Mouse (Mus musculus): ENCODE results near the gene Fam151b. TPM values are rescaled to one million over a fixed set of nuclear protein-coding genes. Genes with fewer than 3 reads are reported as not detected.
A peak's percentile ranks its signal among the peaks of the same experiment; 100 is the strongest.

The Fam151b gene
- polyA plus RNA-seq, 2 experiments, result 1.4 TPM; not detected in 1

DNA sequence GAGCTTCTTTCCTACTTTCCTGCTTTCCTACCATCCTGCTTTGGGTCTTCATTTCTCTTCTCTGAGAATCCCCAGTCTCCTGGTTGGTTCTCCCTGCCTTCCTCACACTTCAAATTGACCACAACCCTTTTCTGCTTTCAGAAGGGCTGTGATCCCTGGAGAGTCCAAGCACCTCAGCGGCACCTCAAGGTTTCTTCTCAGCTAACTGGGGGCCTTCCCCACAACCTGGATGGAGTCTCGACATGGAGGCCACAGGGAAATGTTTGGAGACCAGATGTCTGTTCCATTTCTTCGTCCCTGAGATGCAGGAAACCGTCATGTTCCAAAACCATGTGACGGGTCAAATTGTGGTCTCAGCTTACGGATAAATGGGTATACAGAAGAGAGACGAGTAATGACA lies 36.9 kb downstream of the Fam151b start:
- WGBS (ENCODE audit: insufficient replicate concordance), result 64% methylated on average over 7 of the region's 7 CpGs
- no peaks in the 10 kb centered on the region for H3K36me3 ChIP-seq (replicated peaks; ENCODE audit: control insufficient read depth, insufficient read depth, low read depth)
- TF ChIP-seq EP300 (IDR thresholded peaks at IDR 0.05; ENCODE audit: low read depth) (no peak), CTCF (IDR thresholded peaks at IDR 0.05; ENCODE audit: low read depth) (no peak)
- H3K4me1 ChIP-seq (replicated peaks; ENCODE audit: control insufficient read depth in 2 of 2, insufficient read depth in 2 of 2, low read length in 1 of 2), result no peaks in the 10 kb centered on the region
- H3K9ac ChIP-seq (replicated peaks), result no peak overlapping the region
- DNase-seq (ENCODE audit: low read depth in 3 of 3, low spot score in 3 of 3) (no peak), ATAC-seq (ENCODE audit: insufficient read depth) (no peak)
- H3K9me3 ChIP-seq (ENCODE audit: control insufficient read depth, low read length), result no peaks in the 10 kb centered on the region
- no peak overlapping the region for H3K4me3 ChIP-seq (ENCODE audit: insufficient read depth in 1 of 2, low read depth in 2 of 2, low read length in 2 of 2)
- no peaks in the 10 kb centered on the region for H3K27me3 ChIP-seq (ENCODE audit: control insufficient read depth, insufficient read depth, low read length)
- no peak overlapping the region for H3K27ac ChIP-seq
- H3K4me2 ChIP-seq (ENCODE audit: low read depth), result no peak overlapping the region

DNA sequence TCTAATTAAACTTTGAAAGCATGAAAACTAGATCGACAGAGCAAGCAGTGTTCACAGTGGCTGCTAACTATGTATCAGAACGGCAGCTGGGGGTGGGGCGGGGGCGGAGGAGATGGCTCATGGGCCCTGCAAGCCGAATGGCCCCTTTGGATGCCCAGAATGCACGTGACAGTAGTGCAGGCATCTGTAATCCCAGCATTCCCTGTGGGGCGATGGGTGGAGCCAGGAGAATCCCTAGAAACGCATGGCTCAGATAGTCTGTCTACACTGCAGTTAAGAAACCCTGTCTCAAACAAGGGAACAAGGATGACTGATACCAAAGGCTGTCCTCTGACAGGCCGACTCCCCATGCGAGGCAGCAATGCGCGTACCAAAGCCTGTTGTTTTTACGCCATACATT lies 43.5 kb downstream of the Fam151b start:
- 68% methylated on average over 13 of the region's 13 CpGs for WGBS (ENCODE audit: insufficient replicate concordance)
- no peaks in the 10 kb centered on the region for H3K9me3 ChIP-seq (ENCODE audit: control insufficient read depth, low read length)
- no peaks in the 10 kb centered on the region for H3K27me3 ChIP-seq (ENCODE audit: control insufficient read depth, insufficient read depth, low read length)

DNA sequence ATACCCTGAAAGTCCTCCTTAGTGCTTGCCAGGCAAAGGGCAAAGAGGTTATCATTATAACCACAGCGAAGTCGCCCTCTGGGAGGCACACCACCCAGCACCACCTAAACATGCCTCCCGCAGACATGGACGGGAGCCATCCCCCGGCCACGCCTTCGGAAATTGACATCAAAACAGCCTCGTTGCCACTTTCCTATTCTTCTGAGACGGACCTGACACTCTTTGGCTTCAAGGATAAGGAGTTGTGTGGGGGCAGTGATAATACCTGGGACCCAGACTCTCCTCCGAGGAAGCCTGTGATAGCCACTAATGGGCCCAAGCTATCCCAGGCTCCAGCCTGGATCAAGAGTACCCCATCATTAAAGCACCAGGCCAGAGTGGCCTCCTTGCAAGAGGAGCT lies 45.2 kb downstream of the Fam151b start:
- H3K27ac ChIP-seq, result no peak overlapping the region
- H3K4me3 ChIP-seq (ENCODE audit: insufficient read depth in 1 of 2, low read depth in 2 of 2, low read length in 2 of 2), result no peak overlapping the region
- no peak overlapping the region for H3K9ac ChIP-seq (replicated peaks)
- H3K36me3 ChIP-seq (replicated peaks; ENCODE audit: control insufficient read depth, insufficient read depth, low read depth), result no peaks in the 10 kb centered on the region
- ATAC-seq (ENCODE audit: insufficient read depth) (no peak), DNase-seq (ENCODE audit: low read depth in 3 of 3, low spot score in 3 of 3) (no peak)
- no peak overlapping the region for H3K4me2 ChIP-seq (ENCODE audit: low read depth)
- no peaks in the 10 kb centered on the region for H3K9me3 ChIP-seq (ENCODE audit: control insufficient read depth, low read length)
- WGBS (ENCODE audit: insufficient replicate concordance), result 74% methylated on average over 10 of the region's 10 CpGs
- no peaks in the 10 kb centered on the region for H3K4me1 ChIP-seq (replicated peaks; ENCODE audit: control insufficient read depth in 2 of 2, insufficient read depth in 2 of 2, low read length in 1 of 2)
- no peak for TF ChIP-seq CTCF (IDR thresholded peaks at IDR 0.05; ENCODE audit: low read depth)
- TF ChIP-seq EP300 (IDR thresholded peaks at IDR 0.05; ENCODE audit: low read depth), result no peak
- H3K27me3 ChIP-seq (ENCODE audit: control insufficient read depth, insufficient read depth, low read length), result no peaks in the 10 kb centered on the region

More for the DNA sequence above, 43.5 kb downstream of the Fam151b start:
- ATAC-seq (ENCODE audit: insufficient read depth), result no peak
- no peak for TF ChIP-seq EP300 (IDR thresholded peaks at IDR 0.05; ENCODE audit: low read depth)
- TF ChIP-seq CTCF (IDR thresholded peaks at IDR 0.05; ENCODE audit: low read depth), result no peak
- H3K4me2 ChIP-seq (ENCODE audit: low read depth), result no peak overlapping the region
- no peaks in the 10 kb centered on the region for H3K36me3 ChIP-seq (replicated peaks; ENCODE audit: control insufficient read depth, insufficient read depth, low read depth)
- H3K4me1 ChIP-seq (replicated peaks; ENCODE audit: control insufficient read depth in 2 of 2, insufficient read depth in 2 of 2, low read length in 1 of 2), result no peaks in the 10 kb centered on the region
- H3K27ac ChIP-seq, result no peak overlapping the region
- no peak overlapping the region for H3K9ac ChIP-seq (replicated peaks)
- no peak for DNase-seq (ENCODE audit: low read depth in 3 of 3, low spot score in 3 of 3)
- H3K4me3 ChIP-seq (ENCODE audit: insufficient read depth in 1 of 2, low read depth in 2 of 2, low read length in 2 of 2), result no peak overlapping the region

DNA sequence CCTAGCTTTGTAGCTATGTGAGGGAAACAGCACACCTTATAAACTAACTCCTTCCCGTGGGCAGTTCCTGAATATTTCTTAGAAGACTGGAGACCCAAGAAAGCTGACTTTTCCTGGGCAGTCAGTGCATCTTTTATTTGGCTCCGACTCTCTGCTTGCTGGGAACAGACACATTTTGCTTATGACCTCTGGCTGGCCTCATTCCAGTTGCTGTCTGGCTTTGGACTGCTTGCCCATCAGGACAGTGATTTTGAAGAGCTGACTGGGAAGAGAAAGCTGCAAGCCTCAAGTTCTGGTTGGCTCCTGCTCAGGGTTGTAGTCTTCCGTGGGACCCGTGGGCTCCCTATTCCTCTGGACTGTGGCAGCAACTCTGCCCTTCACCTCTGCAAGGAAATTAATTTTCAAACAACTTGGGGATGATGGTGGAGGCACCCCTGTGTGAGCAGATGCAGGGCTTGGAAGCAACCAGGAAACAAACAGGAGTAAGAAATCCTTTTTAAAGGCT lies 56.4 kb downstream of the Fam151b start:
- WGBS (ENCODE audit: insufficient replicate concordance), result 33% methylated on average over 4 of the region's 4 CpGs
- Histone ChIP-seq H3K4me3 (ENCODE audit: insufficient read depth in 1 of 2, low read depth in 2 of 2, low read length in 2 of 2) (no peak overlapping the region), H3K27me3 (ENCODE audit: control insufficient read depth, insufficient read depth, low read length) (peaks cover 40% of the 10 kb centered on the region), H3K9ac (replicated peaks) (no peak overlapping the region), H3K9me3 (ENCODE audit: control insufficient read depth, low read length) (no peaks in the 10 kb centered on the region), H3K4me1 (replicated peaks; ENCODE audit: control insufficient read depth in 2 of 2, insufficient read depth in 2 of 2, low read length in 1 of 2) (no peaks in the 10 kb centered on the region), H3K36me3 (replicated peaks; ENCODE audit: control insufficient read depth, insufficient read depth, low read depth) (no peaks in the 10 kb centered on the region), H3K4me2 (ENCODE audit: low read depth) (no peak overlapping the region), H3K27ac (no peak overlapping the region)
- ATAC-seq (ENCODE audit: insufficient read depth) (no peak), DNase-seq (ENCODE audit: low read depth in 3 of 3, low spot score in 3 of 3) (no peak)
- no peak for TF ChIP-seq EP300 (IDR thresholded peaks at IDR 0.05; ENCODE audit: low read depth)
- TF ChIP-seq CTCF (IDR thresholded peaks at IDR 0.05; ENCODE audit: low read depth), result no peak

DNA sequence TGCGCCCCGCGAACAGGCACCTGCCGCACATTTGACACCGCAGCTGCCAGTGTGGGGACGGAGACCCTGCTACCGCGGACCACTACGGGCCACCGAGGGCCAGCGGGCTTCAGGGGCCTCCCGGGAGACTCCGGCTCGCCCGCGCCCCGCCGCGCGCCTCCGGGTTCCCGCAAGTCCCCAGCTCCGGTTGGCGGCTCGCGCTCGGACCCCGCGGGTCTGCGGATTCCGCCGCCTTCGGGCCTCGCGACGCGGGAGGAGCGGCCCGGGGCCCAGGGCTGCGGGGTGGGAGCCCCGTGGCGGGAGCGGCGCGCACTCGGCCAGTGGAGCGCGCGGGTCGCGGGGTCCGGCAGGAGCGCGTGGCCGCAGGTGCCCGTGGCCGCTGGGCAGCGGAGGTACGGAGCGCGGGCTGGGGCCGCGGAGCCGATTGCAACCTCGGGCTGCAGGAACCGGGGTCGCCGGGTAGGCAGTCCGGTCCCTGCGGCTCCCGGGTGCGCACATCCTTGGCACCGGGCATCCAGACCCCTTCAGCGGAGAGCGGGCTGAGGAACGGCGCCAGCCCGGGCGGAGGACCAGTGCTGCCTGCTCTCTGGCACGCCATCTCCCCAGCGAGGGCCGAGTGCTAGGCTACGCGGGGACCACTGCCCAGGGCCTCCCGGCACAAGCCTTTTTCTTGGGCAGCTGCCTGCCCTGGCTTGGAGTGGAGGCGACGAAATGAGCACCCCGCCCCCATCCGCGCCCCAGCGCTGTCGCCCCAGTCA lies 57.3 kb downstream of the Fam151b start:
- Histone ChIP-seq H3K4me2 (ENCODE audit: low read depth) (peak overlapping the region; percentile 37), H3K27ac (no peak overlapping the region), H3K36me3 (replicated peaks; ENCODE audit: control insufficient read depth, insufficient read depth, low read depth) (no peaks in the 10 kb centered on the region), H3K9me3 (ENCODE audit: control insufficient read depth, low read length) (no peaks in the 10 kb centered on the region), H3K4me1 (replicated peaks; ENCODE audit: control insufficient read depth in 2 of 2, insufficient read depth in 2 of 2, low read length in 1 of 2) (no peaks in the 10 kb centered on the region), H3K27me3 (ENCODE audit: control insufficient read depth, insufficient read depth, low read length) (peaks cover 40% of the 10 kb centered on the region), H3K9ac (replicated peaks) (no peak overlapping the region), H3K4me3 (ENCODE audit: insufficient read depth in 1 of 2, low read depth in 2 of 2, low read length in 2 of 2) (peak overlapping the region; percentile 15 to 37)
- DNase-seq (ENCODE audit: low read depth in 3 of 3, low spot score in 3 of 3), result no peak
- no peak for ATAC-seq (ENCODE audit: insufficient read depth)
- TF ChIP-seq EP300 (IDR thresholded peaks at IDR 0.05; ENCODE audit: low read depth), result no peak
- TF ChIP-seq CTCF (IDR thresholded peaks at IDR 0.05; ENCODE audit: low read depth), result no peak
- WGBS (ENCODE audit: insufficient replicate concordance), result 2% methylated on average over 89 of the region's 92 CpGs
